Mouse (Mus musculus): ENCODE results near the gene Upf2. TPM values are rescaled to one million over a fixed set of nuclear protein-coding genes. Genes with fewer than 3 reads are reported as not detected.

Upf2 gene
- total RNA-seq, 2 experiments from 2014 or later: 33.1 to 38.1 TPM

- DNase-seq (ENCODE audit: extremely low spot score in 1 of 2, low spot score in 1 of 2): no peak
These were observed 154.2 kb downstream of the Upf2 start for GRCm38 (mm10) chr2:6105437-6105836.

Other genes starting within 250 kb of the Upf2 start
- 100 to 1,000 TPM; 146 to 154 TPM for gene Camk1d, start 237.0 kb upstream of the Upf2 start, total RNA-seq (2021)
- gene Nudt5, start 106.5 kb upstream of the Upf2 start, total RNA-seq (2021): 10 to 100 TPM; 22.2 to 22.7 TPM
- gene Cdc123, start 106.3 kb upstream of the Upf2 start, total RNA-seq (2021): 100 to 1,000 TPM; 126 to 140 TPM
- 1 to 10 TPM in 1 of 2 experiments, under 1 TPM in 1; 0.89 to 2.5 TPM for gene Gm13199, start 88.5 kb upstream of the Upf2 start, total RNA-seq (2021)
- gene Sec61a2, start 56.0 kb upstream of the Upf2 start, total RNA-seq (2021): 100 to 1,000 TPM in 1 of 2 experiments, 10 to 100 TPM in 1; 76.2 to 103 TPM
- gene Dhtkd1, start 8.7 kb upstream of the Upf2 start, total RNA-seq (2021): 10 to 100 TPM in 1 of 2 experiments, 1 to 10 TPM in 1; 8.3 to 12.0 TPM
- gene Proser2, start 178.7 kb downstream of the Upf2 start, total RNA-seq (2021): 1 to 10 TPM; 2.2 to 2.4 TPM

All from layer of hippocampus, postnatal 25 days (tissue).